In the genomic region with DNA sequence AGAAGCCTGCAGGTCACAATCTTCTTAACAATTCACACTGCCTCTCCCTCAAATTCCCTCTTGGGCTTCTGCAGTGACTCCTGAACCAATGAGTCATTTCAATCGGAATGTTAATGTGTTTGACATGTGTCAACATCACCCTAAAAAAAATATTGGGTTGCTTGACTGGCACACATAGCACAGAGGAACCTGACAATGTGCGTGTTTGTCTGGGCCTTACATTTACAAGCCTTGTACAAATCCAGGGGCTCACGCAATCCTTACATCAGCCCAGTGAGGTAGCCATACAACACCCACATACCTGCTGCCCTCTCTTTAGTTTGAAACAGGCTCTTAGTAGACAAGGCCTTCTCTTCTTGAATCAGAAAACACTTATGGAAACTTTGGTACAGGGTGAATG, we compare ENCODE assay signal across 12 mouse cellular contexts.
"Had no signal": no experiment of that assay in that cellular context is flagged by ENCODE, and none has a peak within 500 bp of the region (broad histone marks: within the 10 kb centered on the region; RNA-seq: fewer than 3 reads in every experiment).

No protein-coding gene starts in this region.

- H3K9me3 ChIP-seq: intestine, embryonic 15.5 days; limb, embryonic 10.5 days; midbrain, embryonic 12.5 days; neural tube, embryonic 13.5 days had no signal

- H3K9ac ChIP-seq: intestine, embryonic 15.5 days; midbrain, embryonic 12.5 days; neural tube, embryonic 13.5 days had no signal

- H3K27me3 ChIP-seq: intestine, embryonic 15.5 days; megakaryocyte, embryonic 14.5 days; midbrain, embryonic 12.5 days; neural tube, embryonic 13.5 days had no signal

- H3K4me3 ChIP-seq: intestine, embryonic 15.5 days; limb, embryonic 10.5 days; megakaryocyte, embryonic 14.5 days; midbrain, embryonic 12.5 days; neural tube, embryonic 13.5 days had no signal

- H3K36me3 ChIP-seq: intestine, embryonic 15.5 days; limb, embryonic 10.5 days; midbrain, embryonic 12.5 days; neural tube, embryonic 13.5 days had no signal

- H3K27ac ChIP-seq: intestine, embryonic 15.5 days; limb, embryonic 10.5 days; macrophage; midbrain, embryonic 12.5 days; neural tube, embryonic 13.5 days had no signal

- H3K4me2 ChIP-seq: intestine, embryonic 15.5 days; liver, embryonic 11.5 days; midbrain, embryonic 12.5 days; neural tube, embryonic 13.5 days had no signal

- H3K4me1 ChIP-seq: megakaryocyte, embryonic 14.5 days; midbrain, embryonic 12.5 days; neural tube, embryonic 13.5 days had no signal

- ATAC-seq: intestine, embryonic 15.5 days; midbrain, embryonic 16.5 days had no signal

- DNase-seq: kidney, adult 18-20 months; kidney, postnatal 10 days; right cerebral cortex, postnatal 25 days; thymus, postnatal 4 days had no signal
